Mouse (Mus musculus) thymus, postnatal 25 days (tissue): Measurements from ENCODE around the gene Usp12.
"Not testable (repeated sequence)": the region's sequence is repeated elsewhere in the genome, so short reads cannot be mapped to it uniquely, and the experiment has no call there.

Experiments used
- DNase-seq: peaks from one replicate; pipeline ENCODE4 v3.0.0; 2022

Gene Usp12

DNA sequence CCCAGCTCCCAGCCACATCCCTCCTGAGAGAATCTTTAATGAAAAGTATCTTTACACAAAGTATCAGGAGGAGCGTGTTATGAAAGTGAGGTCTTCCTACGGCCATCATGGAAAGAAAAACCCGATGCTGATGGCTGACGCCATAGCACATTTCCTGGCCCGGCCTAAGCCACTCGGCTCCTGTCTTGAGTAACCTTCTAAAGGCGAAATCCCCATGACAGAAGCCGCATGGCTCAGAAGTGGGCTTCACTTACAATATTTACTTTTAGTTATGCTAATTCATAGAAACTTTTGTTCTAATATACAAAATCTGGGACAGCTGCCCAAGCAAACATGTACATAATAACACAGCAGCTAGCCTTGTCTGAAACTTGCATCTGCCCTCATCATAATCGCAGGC is 59.8 kb downstream of the Usp12 start:
- DNase-seq: not testable (repeated sequence)

DNA sequence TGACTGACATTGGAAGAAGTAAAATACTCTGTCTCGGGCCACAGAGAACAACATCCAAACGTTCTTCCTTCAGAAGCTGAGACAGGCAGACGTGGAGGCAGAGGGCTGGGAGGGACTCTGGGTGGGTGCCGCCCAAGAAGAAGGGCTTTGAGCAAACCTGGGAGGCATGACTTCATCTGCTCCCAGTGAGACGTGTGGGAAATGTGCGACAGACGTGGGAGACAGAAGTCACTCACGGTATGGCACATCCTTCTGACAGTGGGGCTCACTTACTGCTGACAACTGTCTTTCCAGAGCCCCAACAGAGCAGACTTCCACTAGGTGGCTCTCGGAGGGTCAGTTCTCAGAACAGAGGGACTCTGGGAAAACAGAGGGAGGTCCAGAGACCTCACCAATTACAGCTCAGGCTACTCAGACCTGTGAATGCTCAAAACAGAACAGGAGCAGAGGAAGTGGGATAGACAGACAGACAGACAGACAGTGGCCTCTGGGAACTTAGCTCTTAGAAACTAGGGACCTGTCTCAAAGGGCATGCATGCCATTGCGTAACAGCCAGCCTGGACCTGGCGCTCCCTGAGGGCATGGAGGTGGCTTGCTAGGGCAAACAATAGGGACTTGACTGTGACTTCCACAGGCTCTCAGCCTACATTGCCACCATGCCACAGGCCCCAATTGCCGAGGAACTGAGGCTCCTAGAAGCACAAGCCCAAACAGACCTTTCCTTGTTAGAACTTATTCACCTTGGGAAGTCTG is 60.7 kb downstream of the Usp12 start:
- DNase-seq: no peak

DNA sequence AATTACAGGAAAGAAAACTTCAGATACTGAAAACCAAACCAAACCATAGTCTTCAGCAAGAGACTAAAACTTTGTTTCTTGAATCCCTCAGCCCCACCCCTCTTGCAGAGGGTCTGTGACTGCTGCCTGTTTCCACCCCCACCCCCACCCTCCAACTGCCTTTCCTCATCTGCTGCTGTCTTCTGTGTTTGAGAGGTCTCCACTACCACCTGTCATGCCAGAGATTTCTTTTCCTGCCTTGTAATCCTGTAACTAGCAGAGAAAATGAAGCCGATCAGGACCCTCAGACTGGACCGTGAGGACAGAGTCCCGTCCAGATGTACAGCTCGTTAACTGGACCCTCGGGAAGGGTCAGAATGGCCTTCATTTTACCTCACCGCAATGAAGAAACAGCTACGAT is 61.4 kb downstream of the Usp12 start:
- no peak for DNase-seq

DNA sequence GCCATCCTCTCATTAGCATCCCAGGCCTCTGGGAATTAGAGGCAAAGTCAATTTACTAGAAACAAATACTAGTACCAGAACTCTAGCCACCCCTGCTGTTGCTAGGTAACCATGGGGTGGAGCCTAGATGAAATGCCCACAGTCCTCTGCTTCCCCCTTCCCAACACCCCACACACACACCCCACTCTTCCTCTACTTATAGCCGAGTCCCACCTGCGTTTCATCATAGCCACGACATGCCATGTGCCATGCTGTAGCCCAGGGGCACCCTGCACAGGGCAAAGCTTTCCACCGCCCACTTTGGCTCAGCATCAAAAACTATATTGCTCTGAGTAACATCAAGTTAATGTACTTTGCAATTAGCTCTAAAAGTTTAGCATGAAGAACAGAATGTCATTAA is 67.8 kb downstream of the Usp12 start:
- DNase-seq: no peak

DNA sequence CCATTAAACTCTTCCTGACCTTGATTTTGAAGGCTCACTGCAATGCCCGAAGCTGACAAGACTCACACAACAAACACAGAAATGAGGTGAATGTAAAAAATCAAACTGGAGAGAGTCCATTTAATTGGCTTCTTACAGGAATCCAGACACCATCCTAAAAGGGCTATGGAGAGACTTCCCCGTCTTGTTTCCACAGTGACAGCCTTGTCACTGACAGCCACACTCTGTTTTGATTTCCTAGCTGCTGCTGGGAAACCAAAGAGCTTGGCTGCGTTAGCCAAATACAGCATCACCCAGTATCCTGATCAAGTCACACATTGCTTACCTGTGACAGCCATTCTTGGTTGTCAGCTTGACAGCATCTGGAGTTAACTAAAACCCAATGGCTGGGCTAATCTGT is 69.8 kb downstream of the Usp12 start:
- no peak for DNase-seq

DNA sequence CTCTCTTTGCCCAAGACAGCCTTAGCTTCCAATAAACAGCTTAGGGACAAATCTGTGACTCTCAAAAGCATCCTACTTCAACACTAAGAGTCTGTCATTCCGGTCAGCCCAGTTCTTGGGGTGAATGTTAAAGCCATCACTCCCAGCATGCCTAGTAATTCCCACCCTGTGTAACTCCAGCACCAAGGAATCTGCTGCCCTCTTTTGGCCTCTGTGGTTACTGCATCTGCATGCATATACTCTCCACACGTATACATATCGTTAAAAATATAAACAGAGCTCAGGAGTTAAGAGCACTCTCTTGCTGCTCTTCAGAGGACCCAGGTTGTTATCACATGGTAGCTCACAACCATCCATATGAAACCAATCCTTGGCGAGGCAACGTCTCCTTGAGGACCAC is 71.4 kb downstream of the Usp12 start:
- no peak for DNase-seq

DNA sequence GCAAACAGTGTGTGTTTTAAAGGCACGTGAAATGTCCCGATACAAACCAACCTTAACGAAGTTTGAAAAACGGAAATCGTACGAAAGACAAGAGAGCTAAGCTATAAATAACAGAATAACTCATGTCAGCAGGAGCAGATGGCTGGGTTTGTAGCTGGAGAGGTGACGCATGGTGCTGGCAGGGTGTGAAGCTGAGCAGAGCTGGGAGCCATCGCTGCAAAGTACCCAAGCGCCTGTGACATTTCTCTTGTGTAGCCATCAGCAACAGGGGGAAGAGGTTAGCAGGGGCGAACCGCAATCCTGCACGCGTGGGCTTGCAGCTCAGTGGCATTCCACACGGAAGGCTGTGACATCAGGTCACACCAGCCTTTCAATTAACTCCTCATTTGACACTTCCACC is 72.6 kb downstream of the Usp12 start:
- no peak for DNase-seq

DNA sequence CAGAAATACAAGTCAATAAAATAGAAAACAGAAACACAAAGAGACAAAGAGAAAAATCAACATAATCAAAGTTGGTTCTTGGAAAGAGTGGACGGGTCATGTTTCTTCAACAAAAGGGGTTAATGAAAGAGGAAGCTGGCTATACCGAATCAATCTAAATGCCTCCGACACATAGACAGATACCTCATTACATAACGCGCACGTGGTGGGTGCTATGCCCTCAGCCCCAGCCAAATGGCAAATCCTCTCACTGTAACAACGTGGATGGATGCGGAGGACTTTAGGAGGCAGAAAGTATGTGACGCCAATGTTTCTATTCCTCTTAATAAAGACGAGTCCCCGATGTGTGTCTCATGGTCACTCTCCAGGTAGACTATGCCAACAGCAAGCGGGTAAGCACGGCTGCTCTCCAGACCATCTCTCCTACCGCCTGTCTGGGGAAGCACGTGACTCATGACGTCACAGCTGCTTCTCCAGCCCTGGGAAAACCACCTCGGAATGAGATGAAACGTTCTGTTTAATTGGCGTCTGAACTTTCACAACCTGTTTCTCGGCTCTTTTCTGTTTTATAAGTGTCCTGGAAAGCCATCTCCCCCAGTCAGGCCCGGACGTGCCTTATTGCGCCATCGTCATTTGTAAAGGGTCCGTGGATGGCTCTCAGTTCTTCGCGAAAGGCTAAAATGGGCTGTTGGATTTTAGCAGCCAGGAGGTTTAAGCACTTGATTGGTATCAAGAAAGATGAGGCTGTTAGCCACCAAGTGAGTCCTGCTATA is 75.0 kb downstream of the Usp12 start:
- DNase-seq: no peak

DNA sequence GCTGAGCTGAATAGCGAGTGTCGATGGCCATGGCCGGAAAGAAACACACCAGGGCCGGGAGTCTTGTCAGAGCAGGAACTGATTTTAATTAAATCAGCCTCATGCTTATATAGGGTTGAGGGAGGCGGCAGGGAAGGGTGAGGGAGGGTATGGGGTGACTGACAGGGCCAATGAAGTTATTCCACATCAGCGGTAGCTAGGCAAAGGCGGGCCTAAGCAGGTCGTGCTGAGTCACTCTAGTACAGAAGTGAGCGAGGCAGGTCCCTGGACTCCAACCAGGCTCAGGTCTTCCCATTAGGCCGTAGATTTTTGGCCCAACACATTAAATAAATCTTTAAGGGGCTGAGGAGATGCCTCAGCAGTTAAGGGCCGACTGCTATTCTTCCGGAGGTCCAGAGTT is 81.0 kb downstream of the Usp12 start:
- no peak for DNase-seq

DNA sequence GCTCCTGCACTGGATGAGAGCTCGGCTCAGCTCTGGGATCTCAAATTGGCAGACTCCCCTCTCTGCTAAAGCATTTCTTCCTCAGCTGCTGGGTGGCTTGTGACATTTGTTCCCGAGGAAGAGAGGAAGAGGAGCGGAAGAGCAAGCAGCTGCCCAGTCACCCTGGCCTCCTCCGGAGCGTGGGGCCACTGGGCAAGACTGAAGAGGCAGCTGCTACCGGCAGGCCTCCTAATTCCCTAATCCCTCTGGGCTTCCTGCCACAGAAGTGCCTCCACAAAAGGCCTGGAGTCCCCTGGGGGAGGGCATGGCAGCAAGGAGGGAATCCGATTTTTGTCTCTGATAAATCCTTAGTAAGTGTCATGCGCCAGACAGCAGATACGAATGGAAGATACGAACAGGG is 81.7 kb downstream of the Usp12 start:
- DNase-seq: no peak

DNA sequence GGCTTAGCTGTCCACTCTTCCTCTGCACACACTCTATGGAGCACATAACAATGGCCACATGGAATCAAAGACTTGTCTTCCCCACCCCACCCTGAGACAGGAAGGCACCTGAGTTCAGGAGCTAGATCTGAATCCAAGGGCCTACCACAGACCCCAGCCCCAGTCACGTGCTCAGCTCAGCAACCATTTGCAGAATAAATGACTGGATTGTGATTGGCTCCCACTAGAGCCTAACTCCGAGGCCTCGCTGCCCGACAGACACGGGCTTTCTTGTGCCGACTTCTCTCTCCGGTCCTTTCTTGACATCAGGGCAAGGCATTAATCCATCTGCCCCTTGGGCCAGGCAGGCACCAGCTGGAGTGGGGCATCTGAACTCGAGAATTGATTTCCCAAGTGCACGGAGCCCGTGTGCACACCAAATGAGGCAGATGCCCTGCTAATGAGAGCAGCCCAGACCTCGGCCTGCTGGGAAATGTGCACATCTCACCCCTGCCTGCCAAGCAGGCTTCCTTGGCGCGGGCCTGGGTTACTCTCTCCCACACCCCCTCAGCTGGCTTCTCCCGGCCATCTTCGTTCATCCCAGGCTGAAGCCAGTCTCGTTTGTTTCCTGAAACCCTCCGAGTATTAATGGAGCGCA is 82.4 kb downstream of the Usp12 start:
- no peak for DNase-seq

DNA sequence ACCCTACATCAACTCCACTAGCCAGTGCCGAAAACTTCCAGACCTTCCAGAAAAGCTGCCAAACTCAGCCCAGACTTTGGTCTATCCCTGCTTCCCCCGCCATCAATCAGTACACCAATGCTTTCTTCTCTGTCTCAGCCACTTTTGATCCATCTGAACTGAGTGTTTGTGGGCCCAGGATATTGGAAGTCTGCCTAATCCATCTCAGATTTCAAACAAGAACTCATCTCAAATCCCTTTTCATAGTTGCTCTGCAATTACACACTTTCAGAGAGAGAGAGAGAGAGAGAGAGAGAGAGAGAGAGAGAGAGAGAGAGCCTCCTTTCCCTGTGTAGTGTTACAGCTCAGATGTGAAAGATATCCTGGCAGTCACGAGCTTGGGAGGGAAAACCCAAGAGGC is 85.4 kb downstream of the Usp12 start:
- no peak for DNase-seq

DNA sequence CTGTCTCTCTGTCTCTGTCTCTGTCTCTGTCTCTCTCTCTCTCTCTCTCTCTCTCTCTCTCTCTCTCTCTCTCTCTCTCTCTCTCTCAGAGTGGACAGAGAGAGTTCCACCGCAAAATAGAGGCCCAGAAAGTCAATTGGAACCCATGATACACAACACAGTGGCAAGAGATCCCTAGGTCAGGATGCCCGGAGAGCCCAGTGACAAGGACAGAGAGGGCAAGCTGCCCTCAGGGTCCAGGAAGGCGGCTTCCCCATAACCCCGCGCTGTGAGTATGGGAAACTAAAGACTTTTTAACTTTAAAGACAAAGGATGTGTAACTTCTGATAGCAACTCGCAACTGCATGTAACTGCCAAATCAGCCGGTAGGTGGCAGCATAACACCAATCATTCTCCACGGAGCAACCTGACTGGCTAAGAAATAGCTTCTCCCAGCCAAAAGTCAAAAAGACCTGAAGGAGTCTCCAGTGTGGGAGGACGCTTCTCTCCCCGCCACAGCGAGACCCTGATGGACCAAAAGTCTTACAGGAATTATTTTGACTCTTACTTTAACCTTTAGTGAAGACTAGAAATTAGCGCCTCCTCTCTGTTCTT is 88.9 kb downstream of the Usp12 start:
- peak; percentile 85 for DNase-seq

DNA sequence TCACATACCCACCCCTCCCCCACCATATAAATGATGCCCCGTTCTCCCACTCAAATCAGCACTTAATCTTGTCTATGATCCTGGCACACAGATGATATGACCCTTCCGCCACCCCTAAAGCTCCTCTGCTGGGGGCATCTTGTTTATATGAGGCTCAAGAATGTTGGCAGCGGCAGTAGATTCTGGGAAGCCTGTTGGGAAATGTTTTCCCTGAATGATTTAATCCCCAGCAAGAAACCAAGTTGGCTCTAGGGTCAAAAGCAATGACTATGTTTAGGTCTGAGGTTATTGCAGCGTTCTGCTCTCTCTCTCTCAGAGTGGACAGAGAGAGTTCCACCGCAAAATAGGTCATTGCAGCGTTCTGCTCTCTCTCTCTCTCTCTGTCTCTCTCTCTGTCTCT is 89.4 kb downstream of the Usp12 start:
- no peak for DNase-seq

DNA sequence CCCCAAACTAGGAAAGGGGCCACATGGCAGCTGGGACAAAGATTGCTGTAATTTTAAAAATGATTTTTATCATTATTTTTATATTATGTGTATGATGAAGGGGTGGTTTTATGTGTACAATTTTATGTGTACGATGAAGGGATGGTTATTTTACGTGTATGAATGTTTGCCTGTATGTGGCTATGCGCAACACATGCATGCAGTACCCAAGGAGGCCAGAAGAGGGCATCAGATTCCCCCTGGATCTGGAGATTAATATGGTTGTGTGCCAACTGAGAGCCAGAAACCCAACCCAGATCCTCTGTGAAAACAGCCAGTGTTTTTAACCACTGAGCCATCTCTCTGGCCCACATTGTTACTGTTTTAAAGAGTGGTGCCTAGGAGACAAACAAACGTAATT is 90.6 kb downstream of the Usp12 start:
- no peak for DNase-seq

DNA sequence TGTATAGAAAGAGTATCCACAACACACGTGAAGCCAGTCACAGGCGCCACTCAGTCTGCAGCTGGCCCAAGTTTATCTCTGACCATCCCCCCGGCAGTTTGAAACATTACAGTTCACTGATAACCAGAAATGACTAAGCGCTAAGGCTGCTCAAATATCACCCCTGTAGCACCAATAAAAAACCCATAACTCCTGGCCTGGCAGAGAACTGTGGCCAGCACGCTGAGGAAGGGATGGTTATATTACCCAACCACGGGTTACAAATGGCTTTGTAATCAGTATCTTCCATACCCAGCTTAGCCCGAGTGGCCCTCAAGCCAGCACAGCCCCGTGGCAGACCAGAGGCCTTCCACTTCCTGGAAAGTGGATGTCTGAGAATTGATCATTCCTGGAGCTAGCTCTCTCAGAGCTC is 91.1 kb downstream of the Usp12 start:
- no peak for DNase-seq

DNA sequence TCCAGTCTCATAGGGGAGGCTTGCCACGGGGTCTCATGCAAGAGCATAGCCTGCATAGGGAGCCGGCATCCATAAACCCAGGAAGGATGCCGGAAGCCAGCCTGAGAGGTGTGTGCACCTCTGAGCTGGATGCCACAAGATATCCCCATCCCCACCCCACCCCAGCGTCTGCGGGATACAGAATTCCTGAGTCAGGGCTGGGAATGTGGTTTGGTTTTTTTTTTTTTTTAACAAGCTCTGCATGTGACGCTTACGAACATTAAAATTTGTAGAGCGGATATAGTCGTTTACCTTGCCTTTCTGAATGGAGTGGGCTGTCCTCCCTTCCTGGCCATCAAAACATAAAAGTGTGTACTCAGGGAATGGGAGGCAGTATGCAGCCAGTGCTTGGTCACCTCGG is 94.7 kb downstream of the Usp12 start:
- no peak for DNase-seq

DNA sequence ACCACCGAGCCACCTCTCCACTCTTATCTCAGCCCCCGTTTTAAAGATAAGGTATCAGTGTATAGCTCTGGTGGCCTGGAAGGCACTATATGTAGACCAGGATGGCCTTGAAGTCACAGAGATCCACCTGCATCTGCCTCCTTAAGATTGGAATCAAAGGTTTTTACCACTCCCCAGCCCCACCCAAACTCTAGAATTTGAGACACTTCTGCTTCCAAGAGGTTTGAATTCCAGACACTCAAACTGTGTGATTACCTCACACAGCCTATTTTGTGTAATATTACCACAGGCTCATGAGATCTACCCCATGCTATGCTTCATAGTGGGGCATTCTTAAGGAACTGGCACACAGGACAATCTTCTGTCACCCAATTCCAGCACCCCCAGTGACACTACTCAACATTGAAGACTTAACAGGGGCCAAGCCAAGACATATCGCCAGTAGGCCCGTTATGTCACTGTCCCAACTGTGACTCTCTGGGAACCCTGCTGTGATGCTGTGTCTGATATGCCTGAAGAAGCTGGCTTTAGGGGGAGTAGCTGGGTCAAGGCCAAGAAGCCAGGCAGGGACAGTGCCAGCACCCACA is 95.3 kb downstream of the Usp12 start:
- no peak for DNase-seq

DNA sequence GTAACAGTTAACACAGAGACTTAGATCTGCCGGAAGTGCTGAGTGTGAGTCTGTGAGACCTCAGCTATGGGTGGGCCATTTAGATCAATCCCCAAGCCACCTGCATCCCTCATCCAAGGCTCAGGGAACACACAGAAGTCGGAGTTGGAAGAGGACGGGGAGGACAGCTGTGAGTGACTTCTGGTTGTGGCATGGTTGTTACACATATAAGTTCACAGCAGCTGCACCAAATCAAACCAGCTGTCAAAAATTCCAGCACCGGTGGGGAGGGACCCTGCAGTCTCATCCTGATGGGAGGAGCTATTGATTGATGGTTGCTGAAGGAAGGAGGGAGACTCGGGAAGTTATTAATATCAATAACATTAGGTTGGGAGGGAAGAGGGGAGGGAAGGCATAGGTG is 99.3 kb downstream of the Usp12 start:
- no peak for DNase-seq

DNA sequence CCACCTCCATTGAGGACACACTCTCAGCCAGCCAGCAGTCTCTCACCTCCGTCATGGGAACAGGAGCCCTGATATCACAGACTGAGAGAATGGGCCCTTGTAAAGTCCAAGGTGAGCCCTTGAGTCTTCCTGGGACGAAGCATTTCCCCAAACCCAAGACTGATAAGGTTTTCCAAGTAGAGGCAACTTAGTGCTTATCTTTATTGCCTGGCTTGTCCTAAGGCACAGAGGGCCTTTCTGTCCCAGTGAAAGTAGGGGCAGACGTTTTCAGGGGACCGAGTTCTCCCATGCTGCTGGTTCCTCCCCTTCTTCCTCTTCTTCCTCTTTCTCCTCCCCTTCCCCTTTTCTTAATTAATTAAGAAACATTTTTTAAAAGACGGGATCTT is 101.8 kb downstream of the Usp12 start:
- DNase-seq: no peak

DNA sequence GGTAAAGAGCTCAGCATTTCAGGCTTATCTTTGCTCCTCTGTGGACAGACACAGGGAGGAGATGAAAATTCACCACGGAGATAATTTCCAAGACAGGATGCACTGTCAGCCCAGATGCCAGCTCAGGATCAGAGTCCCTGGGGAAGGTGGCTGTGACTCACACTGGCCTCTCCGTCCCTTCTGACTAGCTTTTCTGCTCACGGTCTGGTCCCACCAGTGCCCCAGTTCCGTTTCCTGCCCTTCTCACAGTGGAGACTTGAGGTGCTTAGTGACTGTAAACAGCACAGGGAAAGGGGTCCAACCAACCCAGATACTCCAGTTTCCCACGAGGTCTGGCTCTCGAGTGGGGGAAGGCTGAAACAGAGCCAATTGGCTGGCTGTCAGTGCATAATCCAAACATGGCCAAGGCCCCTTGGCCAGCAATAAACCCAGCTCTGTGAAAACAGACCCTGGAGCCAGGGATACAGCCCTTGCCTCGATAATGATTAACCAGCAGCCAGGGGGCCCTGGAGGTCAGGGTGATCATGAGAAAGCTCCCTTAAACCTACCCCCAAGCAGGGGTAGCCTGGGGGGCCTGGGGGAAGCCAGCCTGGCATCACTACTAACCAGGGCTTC is 102.3 kb downstream of the Usp12 start:
- no peak for DNase-seq

DNA sequence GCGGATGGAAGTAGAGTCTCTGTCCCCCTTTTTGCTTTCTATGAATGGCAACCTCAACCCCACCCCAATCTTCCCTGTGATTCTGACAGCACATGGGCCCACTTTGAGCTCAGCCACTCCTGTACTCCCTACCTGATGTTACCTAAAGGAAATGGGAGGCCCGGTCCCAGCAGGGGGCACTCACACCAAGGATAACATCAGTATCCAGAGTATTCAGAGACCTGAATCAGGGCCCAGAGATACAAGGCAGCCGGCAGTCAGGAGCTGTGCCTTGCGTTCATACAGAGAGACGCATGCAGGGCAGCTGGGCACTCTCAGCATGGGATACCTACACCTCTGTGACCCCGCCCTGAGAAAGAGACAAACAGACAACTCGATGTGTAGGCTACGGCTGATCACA is 103.1 kb downstream of the Usp12 start:
- no peak for DNase-seq
